Mouse (Mus musculus) heart, postnatal 36 days (tissue): ENCODE data around the gene Mob3a. TPM values are rescaled to one million over a fixed set of nuclear protein-coding genes. Genes with fewer than 3 reads are reported as not detected.

Experiments used
- DNase-seq, 2 experiments: peaks; one replicate each; pipeline ENCODE4 v3.0.0; 2021 to 2022
- intact Hi-C: fragments of 180-260 bp; cut with DNase I; formaldehyde crosslinking; loops from one replicate; pipeline ENCODE4 v1.15.1; 2025
- total RNA-seq, 2 experiments: library from RNA; stranded (reverse); gene quantifications; 2 replicates each; pipeline ENCODE4 v1.2.3; 2021

Mob3a gene
- total RNA-seq = 1 to 10 TPM; 5.3 to 6.7 TPM

- DNase-seq = peak; percentile 97 to 98
- intact Hi-C loops = loop anchor here (2.0 to 10.0 kb wide), 2 partner anchors 21 to 267 kb away; partner anchors contain the start of gene Tcf3
Observed at GRCm38 (mm10) chr10:80701721-80702535, at the start of gene Mob3a, which contains the start of gene Izumo4. Mob3a (minus strand) TSS chr10:80701977. Izumo4 (plus strand) TSS chr10:80702184.

GRCm38 (mm10) chr10:80751188-80751832, 49.5 kb upstream of the Mob3a start:
- intact Hi-C loops = no loop called here
- DNase-seq = peak; percentile 63 to 76

- DNase-seq = peak; percentile 59 to 65
- intact Hi-C loops = loop anchor here (2.0 to 5.0 kb wide), 2 partner anchors 68 to 244 kb away; no protein-coding TSS in a partner anchor
Observed at GRCm38 (mm10) chr10:80748609-80749008, 46.8 kb upstream of the Mob3a start.

GRCm38 (mm10) chr10:80747410-80747809, 45.6 kb upstream of the Mob3a start:
- DNase-seq = peak; percentile 82 to 83

DNA sequence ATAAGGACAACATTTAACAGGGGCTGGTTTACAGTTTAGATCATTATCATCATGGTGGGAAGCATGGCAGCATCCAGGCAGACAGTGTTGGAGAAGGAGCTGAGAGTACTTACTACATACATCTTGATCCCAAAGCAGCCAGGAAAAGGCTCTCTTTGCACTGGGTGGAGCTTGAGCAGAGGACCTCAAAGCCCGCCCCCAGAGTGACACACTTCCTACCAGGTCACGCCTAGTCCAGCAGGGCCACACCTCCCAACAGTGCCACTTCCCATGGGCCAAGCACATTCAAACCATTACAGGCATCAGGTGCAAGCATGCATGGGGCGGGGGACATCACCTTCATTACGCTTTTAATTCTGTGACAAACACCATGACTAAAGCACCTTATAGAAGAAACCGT, 42.5 kb upstream of the Mob3a start:
- intact Hi-C loops = no loop called here
- peak in 1 of 2 experiments; percentile 21 for DNase-seq

More at GRCm38 (mm10) chr10:80747410-80747809, 45.6 kb upstream of the Mob3a start:
- intact Hi-C loops = loop anchor here (1.0 to 5.0 kb wide), 3 partner anchors 27 to 245 kb away; no protein-coding TSS in a partner anchor

- intact Hi-C loops = no loop called here
- peak; percentile 97 to 98 for DNase-seq
Observed at GRCm38 (mm10) chr10:80742180-80742978, 40.6 kb upstream of the Mob3a start, which contains the start of gene Ap3d1. Ap3d1 (minus strand) TSS chr10:80742264.

GRCm38 (mm10) chr10:80741634-80742179, 39.9 kb upstream of the Mob3a start:
- no peak for DNase-seq
- intact Hi-C loops = loop anchor here (2.0 kb wide), 1 partner anchor 37 kb away; no protein-coding TSS in a partner anchor

- DNase-seq = peak; percentile 34 to 50
- intact Hi-C loops = loop anchor here (2.0 kb wide), 1 partner anchor 36 kb away; no protein-coding TSS in a partner anchor
Observed at GRCm38 (mm10) chr10:80741146-80741545, 39.4 kb upstream of the Mob3a start.

DNA sequence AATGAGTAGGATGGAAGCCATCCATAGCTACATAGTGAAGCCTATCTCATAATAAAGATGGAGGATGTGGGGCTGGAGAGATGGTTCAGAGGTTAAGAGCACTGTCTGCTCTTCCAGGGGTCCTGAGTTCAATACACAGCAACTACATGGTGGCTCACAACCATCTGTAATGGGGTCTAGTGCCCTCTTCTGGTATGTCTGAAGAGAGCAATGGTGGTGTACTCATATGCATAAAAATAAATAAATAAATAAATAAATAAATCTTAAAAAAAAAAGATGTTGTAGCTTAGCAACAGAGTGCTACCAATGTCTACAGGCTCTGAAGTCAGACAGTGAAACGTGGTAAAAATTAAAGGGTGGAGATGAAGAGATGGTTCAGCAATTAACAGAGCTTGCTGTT, 36.9 kb upstream of the Mob3a start:
- intact Hi-C loops = no loop called here

GRCm38 (mm10) chr10:80736731-80737130, 35.0 kb upstream of the Mob3a start:
- no peak for DNase-seq
- intact Hi-C loops = no loop called here

More for the DNA sequence above, 36.9 kb upstream of the Mob3a start:
- DNase-seq = no peak

GRCm38 (mm10) chr10:80732611-80733101, 30.9 kb upstream of the Mob3a start:
- intact Hi-C loops = no loop called here
- DNase-seq = no peak

DNA sequence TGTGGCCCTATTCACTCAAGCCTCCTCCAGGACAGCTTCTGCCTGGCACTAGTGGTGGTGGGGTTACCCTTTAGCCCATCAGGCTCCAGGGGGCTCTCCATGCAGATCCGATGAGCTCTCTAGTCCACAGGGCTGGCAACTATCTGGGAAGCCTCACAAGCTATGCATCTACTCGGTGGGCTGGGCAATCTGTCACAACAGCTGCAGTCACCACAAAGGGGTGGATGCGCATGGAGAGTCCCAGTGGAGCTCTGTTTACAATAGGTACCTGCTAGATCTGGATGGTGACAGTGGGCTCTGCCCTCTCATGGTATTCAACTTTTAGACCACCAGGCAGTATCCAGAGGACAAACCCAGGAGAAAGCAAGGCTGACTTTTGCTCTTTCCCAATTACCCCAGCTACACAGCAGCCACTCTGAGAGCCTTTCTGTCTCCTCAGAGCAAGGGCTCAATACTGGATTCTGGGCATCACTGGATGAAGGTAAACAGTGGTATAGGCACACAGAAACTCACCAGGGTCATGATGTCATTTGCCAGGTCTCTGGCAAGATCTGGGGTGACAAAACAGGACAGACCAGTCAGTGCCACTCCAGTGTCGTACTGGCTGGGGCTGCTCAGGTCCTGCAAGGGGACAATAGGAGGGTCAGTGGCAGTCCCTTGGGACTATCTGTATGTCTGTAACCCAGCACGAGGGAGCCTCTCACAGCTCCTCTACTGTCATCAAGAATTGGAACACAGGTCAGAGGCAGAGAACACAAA, 25.8 kb upstream of the Mob3a start:
- DNase-seq = no peak
- intact Hi-C loops = no loop called here

GRCm38 (mm10) chr10:80717281-80717680, 15.5 kb upstream of the Mob3a start:
- intact Hi-C loops = no loop called here
- DNase-seq = no peak

GRCm38 (mm10) chr10:80710834-80711233, 9.1 kb upstream of the Mob3a start:
- intact Hi-C loops = no loop called here
- DNase-seq = no peak

DNA sequence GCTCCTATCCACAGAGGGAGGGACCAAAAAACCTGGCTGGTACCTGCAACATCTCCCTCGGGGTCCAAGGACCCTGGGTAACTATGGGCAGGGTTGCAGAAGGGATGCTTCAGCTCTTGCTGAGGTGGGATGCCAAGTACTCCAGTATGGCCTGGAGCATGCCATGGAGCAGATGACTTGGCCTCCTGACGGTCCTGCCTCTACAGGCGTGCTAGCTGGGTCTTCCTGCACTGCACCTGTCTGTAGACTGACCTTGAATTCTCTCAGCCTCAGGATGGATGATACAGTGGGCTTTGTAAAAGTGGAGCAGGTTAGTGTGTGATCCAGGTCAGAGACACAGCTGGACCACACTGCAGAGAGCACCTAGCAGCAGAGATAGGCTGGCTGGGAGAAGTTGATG, 3.7 kb upstream of the Mob3a start:
- intact Hi-C loops = loop anchor here (2.0 to 10.0 kb wide), 2 partner anchors 35 to 271 kb away; partner anchors contain the start of gene Tcf3
- no peak for DNase-seq

- DNase-seq = no peak
- intact Hi-C loops = loop anchor here (2.0 to 10.0 kb wide), 2 partner anchors 36 to 270 kb away; partner anchors contain the start of gene Tcf3
Observed at GRCm38 (mm10) chr10:80705033-80705432, 3.3 kb upstream of the Mob3a start.

GRCm38 (mm10) chr10:80704418-80704817, 2.6 kb upstream of the Mob3a start:
- DNase-seq = no peak
- intact Hi-C loops = loop anchor here (2.0 to 10.0 kb wide), 2 partner anchors 36 to 270 kb away; partner anchors contain the start of gene Tcf3

DNA sequence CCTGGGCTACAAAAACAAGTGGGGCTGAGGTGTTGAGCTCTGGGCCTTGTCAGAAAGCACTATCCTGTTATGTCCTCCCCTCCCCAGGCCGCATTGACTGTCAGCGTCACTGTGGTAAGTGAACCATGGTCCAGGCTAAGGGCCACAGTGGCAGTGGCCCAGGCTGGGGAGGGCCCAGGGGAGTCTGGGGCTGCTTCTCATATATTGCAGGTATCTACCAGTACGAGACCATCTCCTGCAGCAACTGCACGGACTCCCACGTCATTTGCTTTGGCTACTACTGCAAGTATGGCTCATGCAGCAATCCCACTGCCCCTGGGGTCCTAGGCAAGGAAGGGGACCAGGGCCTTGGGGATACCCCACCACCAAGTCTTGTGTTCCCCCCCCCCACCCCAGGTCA, 1.9 kb upstream of the Mob3a start:
- intact Hi-C loops = loop anchor here (2.0 to 10.0 kb wide), 2 partner anchors 37 to 269 kb away; partner anchors contain the start of gene Tcf3
- DNase-seq = no peak
